Mouse (Mus musculus) liver, embryonic 14.5 days (tissue): ENCODE measurements at regions not wholly inside any gene's neighbourhood (a gene's known extent, or its start where the extent isn't known, plus 50 kb on each side); places are given as distances from the start of the nearest gene placed in this dataset.

ENCODE experiments used
- ATAC-seq: fragments of 200-750 bp; cut with Nextera tagmentation; 2 replicates; pipeline ENCODE4 v1.8.0; 2017; ENCODE audit warnings: moderate number of reproducible peaks, mild to moderate bottlenecking, moderate library complexity; ENCODE audit not compliant: insufficient read depth
- DNase-seq, 3 experiments: peaks; one replicate each; pipeline ENCODE4 v3.0.0-alpha.2; 2012 to 2013; ENCODE audit warnings: low read depth in 3 of 3, low spot score in 3 of 3
- H3K27ac ChIP-seq: fragments of 300-500 bp; sonication (generic); 2 replicates; pipeline ENCODE4 v1.5.1; 2014; ENCODE audit warnings: moderate library complexity, mild to moderate bottlenecking, control low read depth, inconsistent platforms
- H3K27me3 ChIP-seq: fragments of 300-500 bp; sonication (generic); 2 replicates; pipeline ENCODE4 v1.6.1; 2014; ENCODE audit warnings: mild to moderate bottlenecking, low read length, moderate library complexity; ENCODE audit not compliant: control insufficient read depth, insufficient read depth
- H3K36me3 ChIP-seq: fragments of 300-500 bp; sonication (generic); replicated peaks from 2 replicates; pipeline ENCODE4 v1.6.1; 2014; ENCODE audit warnings: low read depth; ENCODE audit not compliant: control insufficient read depth, insufficient read depth
- H3K4me1 ChIP-seq, 2 experiments: fragments of 200-500 bp in 1 of 2; fragments of 300-500 bp in 1 of 2; sonication (generic) in 1 of 2; replicated peaks; 2 replicates each; pipeline ENCODE4 v1.6.1; 2012 to 2014; ENCODE audit warnings: antibody characterized with exemption in 1 of 2, inconsistent platforms in 1 of 2, low read length in 1 of 2; ENCODE audit not compliant: control insufficient read depth in 2 of 2, insufficient read depth in 2 of 2
- H3K4me2 ChIP-seq: fragments of 300-500 bp; sonication (generic); 2 replicates; pipeline ENCODE4 v1.6.1; 2014; ENCODE audit warnings: low read depth, mild to moderate bottlenecking, control low read depth, moderate library complexity
- H3K4me3 ChIP-seq, 2 experiments: fragments of 200-500 bp in 1 of 2; fragments of 300-500 bp in 1 of 2; sonication (generic) in 1 of 2; 2 replicates each; pipeline ENCODE4 v1.5.1; 2012 to 2014; ENCODE audit warnings: low read depth in 2 of 2, low read length in 2 of 2, mild to moderate bottlenecking in 2 of 2, control low read depth in 1 of 2, inconsistent platforms in 1 of 2, moderate library complexity in 1 of 2; ENCODE audit not compliant: insufficient read depth in 1 of 2
- H3K9ac ChIP-seq: fragments of 300-500 bp; sonication (generic); replicated peaks from 2 replicates; pipeline ENCODE4 v1.6.1; 2014; ENCODE audit warnings: mild to moderate bottlenecking, control low read depth, moderate library complexity
- H3K9me3 ChIP-seq: fragments of 300-500 bp; sonication (generic); 2 replicates; pipeline ENCODE4 v1.6.1; 2016; ENCODE audit warnings: low read length, mixed read lengths; ENCODE audit not compliant: control insufficient read depth
- CTCF ChIP-seq: IDR thresholded peaks from 2 replicates; pipeline ENCODE4 v1.5.1; 2016; ENCODE audit warnings: antibody characterized with exemption, low read depth, control low read depth
- EP300 ChIP-seq: IDR thresholded peaks from 2 replicates; pipeline ENCODE4 v1.6.1; 2016; ENCODE audit warnings: antibody characterized with exemption, low read depth
- WGBS: fragments of 180-500 bp; shearing (Covaris S2); extraction: QIAGEN DNeasy Blood & Tissue Kit; methylation state at CpG from one replicate; pipeline ENCODE4 v1.1.7; 2014; ENCODE audit not compliant: insufficient replicate concordance; 5-methylcytosine and 5-hydroxymethylcytosine counted together

DNA sequence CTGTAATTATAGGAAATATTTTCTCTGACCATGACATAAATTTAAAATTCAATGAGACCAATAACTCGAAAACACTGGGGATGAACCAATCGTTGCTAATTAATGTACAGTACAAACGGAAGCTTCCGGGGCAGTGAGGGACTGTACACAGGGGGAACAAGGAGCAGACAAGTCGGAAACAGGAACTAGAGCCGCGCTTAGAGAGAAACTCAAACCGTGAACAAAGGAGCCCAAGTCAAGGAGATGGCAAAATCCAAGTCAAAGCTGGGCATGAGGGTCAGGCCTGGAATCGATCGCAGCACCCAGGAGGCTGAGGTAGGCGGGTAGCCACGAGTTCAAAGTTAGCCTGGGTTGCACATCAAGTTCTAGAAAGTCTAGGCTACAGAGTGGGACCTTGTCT lies 70.2 kb upstream of the Prok2 start:
- Histone ChIP-seq H3K4me1 (no peaks in the 10 kb centered on the region), H3K9me3 (no peaks in the 10 kb centered on the region), H3K27me3 (no peaks in the 10 kb centered on the region), H3K9ac (no peak overlapping the region), H3K36me3 (no peaks in the 10 kb centered on the region), H3K4me3 (no peak overlapping the region), H3K27ac (no peak overlapping the region), H3K4me2 (no peak overlapping the region)
- TF ChIP-seq EP300 (no peak), CTCF (no peak)
- DNase-seq = no peak
- WGBS = 60% methylated on average over 12 of the region's 12 CpGs
- ATAC-seq = no peak

- WGBS = 60% methylated on average over 10 of the region's 10 CpGs
- Histone ChIP-seq H3K27me3 (no peaks in the 10 kb centered on the region), H3K4me3 (no peak overlapping the region), H3K9ac (no peak overlapping the region), H3K4me2 (no peak overlapping the region), H3K4me1 (no peaks in the 10 kb centered on the region), H3K36me3 (no peaks in the 10 kb centered on the region), H3K9me3 (no peaks in the 10 kb centered on the region), H3K27ac (no peak overlapping the region)
- TF ChIP-seq EP300 = no peak
- TF ChIP-seq CTCF = no peak
- ATAC-seq = no peak
- DNase-seq = no peak
These were observed 67.4 kb upstream of the Prok2 start for GRCm38 (mm10) chr6:99793546-99793945.

DNA sequence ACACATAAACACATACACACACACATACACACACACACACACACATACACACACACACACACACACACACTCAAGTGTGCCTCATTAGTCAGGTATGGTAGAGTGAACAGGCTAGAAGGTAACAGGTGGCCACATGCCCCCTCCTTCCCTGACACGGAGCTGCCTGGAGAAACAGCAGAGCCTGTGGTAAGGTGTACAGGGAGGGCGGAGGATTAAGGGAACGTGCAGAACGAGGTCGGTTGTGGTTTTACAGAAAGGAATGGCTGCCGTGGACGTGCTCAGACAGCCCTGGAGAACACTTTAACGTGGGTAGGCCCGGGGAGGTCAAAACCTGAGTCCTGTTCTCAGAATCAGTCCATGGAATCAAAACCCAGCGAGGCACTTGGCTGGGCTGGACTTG lies 66.2 kb upstream of the Prok2 start:
- no peaks in the 10 kb centered on the region for H3K4me1 ChIP-seq
- 53% methylated on average over 10 of the region's 10 CpGs for WGBS
- no peak overlapping the region for H3K27ac ChIP-seq
- no peaks in the 10 kb centered on the region for H3K36me3 ChIP-seq
- DNase-seq = no peak
- ATAC-seq = no peak
- H3K4me3 ChIP-seq = no peak overlapping the region
- no peak for TF ChIP-seq EP300
- TF ChIP-seq CTCF = no peak
- no peak overlapping the region for H3K4me2 ChIP-seq
- H3K9ac ChIP-seq = no peak overlapping the region
- H3K27me3 ChIP-seq = no peaks in the 10 kb centered on the region
- no peaks in the 10 kb centered on the region for H3K9me3 ChIP-seq

DNA sequence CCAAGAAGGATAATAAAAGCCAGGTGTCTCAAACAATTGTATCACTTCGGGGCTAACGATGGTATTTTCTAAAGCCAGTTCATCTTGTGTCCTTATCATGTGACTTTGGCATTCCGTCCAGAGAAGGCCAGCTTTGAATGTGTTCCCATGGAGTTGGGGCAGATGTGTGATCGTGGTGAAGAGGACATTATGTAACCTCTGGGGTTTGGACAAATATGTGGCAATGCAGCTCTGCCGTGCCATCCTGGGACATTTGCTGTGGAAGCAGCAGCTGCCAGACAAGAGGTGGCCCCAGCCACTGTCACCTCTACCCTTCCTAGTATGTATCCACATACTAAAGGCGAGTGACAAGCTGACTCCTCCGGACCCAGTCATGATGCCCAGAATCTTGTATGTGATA lies 60.8 kb upstream of the Prok2 start:
- ATAC-seq (no peak), DNase-seq (no peak)
- H3K4me1 ChIP-seq = no peaks in the 10 kb centered on the region
- no peak overlapping the region for H3K27ac ChIP-seq
- no peak for TF ChIP-seq EP300
- TF ChIP-seq CTCF = no peak
- no peak overlapping the region for H3K4me3 ChIP-seq
- H3K36me3 ChIP-seq = no peaks in the 10 kb centered on the region
- H3K4me2 ChIP-seq = no peak overlapping the region
- WGBS = 65% methylated on average over 7 of the region's 7 CpGs
- no peaks in the 10 kb centered on the region for H3K9me3 ChIP-seq
- no peaks in the 10 kb centered on the region for H3K27me3 ChIP-seq
- no peak overlapping the region for H3K9ac ChIP-seq

GRCm38 (mm10) chr6:99785212-99785611 lies 59.0 kb upstream of the Prok2 start:
- 12% methylated on average over 6 of the region's 6 CpGs for WGBS
- DNase-seq = no peak
- H3K9ac ChIP-seq = no peak overlapping the region
- H3K36me3 ChIP-seq = no peaks in the 10 kb centered on the region
- H3K27me3 ChIP-seq = no peaks in the 10 kb centered on the region
- H3K4me2 ChIP-seq = no peak overlapping the region
- ATAC-seq = no peak
- H3K4me3 ChIP-seq = no peak overlapping the region
- TF ChIP-seq CTCF = no peak
- no peak for TF ChIP-seq EP300
- H3K9me3 ChIP-seq = no peaks in the 10 kb centered on the region
- H3K27ac ChIP-seq = no peak overlapping the region
- H3K4me1 ChIP-seq = no peaks in the 10 kb centered on the region

GRCm38 (mm10) chr6:99784804-99785203 lies 58.6 kb upstream of the Prok2 start:
- H3K9me3 ChIP-seq = no peaks in the 10 kb centered on the region
- no peak overlapping the region for H3K27ac ChIP-seq
- no peaks in the 10 kb centered on the region for H3K36me3 ChIP-seq
- 57% methylated on average over 3 of the region's 3 CpGs for WGBS
- H3K27me3 ChIP-seq = no peaks in the 10 kb centered on the region
- no peak for DNase-seq
- TF ChIP-seq CTCF (no peak), EP300 (no peak)
- H3K4me1 ChIP-seq = no peaks in the 10 kb centered on the region
- H3K4me2 ChIP-seq = no peak overlapping the region
- no peak overlapping the region for H3K9ac ChIP-seq
- no peak overlapping the region for H3K4me3 ChIP-seq
- no peak for ATAC-seq
